Mouse (Mus musculus) heart, postnatal 36 days (tissue): ENCODE data around the gene Vmn2r95. TPM values are rescaled to one million over a fixed set of nuclear protein-coding genes. Genes with fewer than 3 reads are reported as not detected.
"Not testable (repeated sequence)": the region's sequence is repeated elsewhere in the genome, so short reads cannot be mapped to it uniquely, and the experiment has no call there.

ENCODE experiments used
- DNase-seq, 2 experiments: peaks; one replicate each; pipeline ENCODE4 v3.0.0; 2021 to 2022
- intact Hi-C: fragments of 180-260 bp; cut with DNase I; formaldehyde crosslinking; loops from one replicate; pipeline ENCODE4 v1.15.1; 2025
- total RNA-seq, 2 experiments: library from RNA; stranded (reverse); gene quantifications; 2 replicates each; pipeline ENCODE4 v1.2.3; 2021

The Vmn2r95 gene
- total RNA-seq: not detected

DNA sequence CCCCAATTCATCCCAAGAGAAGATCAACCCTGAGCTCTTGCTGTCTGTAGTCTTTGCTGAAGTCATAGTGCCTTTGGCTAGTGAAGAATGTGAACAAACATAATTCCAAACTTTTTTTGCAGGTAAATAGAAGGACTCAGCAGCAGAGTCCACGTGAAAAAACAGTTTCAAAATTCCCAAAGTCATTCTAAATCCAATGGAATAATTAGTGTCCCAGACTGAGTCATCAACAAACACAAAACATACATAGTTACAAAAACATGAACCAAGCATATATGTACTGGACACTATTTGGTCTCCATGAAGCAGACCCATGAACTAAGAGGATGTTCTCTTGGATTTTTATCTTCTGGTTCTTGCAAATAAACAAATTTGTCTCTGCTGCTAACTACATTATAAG is at the start of gene Vmn2r95:
Vmn2r95 (plus strand) TSS at position 301 of the 400 bp plus-strand sequence.
- DNase-seq: no peak
- intact Hi-C loops: no loop called here

DNA sequence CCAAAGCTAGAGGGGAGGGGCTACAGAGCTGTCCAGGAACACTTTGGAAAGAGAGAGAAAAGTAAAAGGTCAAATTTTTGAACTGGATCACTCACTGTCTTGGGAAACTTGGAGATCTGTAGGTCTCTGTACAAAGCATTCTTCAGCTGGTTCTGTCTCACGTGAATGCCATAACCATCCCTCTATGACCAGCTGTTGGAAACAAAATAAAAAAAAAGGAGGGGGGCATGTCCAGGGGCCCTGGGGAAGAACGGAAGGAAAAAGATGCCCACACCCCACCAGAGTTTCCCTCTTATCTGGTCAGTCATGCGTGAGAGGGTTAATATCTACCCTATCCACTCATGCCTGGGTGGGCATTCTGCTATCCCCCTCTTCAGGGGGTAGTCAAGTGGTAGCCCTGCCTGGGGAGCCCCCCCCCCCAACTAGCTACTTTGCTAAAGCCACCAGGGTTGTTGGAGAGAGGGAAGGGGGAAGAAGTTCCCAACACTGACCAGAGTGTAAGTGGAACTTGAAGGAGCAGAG is 31.8 kb downstream of the Vmn2r95 start:
- DNase-seq: no peak
- intact Hi-C loops: no loop called here

DNA sequence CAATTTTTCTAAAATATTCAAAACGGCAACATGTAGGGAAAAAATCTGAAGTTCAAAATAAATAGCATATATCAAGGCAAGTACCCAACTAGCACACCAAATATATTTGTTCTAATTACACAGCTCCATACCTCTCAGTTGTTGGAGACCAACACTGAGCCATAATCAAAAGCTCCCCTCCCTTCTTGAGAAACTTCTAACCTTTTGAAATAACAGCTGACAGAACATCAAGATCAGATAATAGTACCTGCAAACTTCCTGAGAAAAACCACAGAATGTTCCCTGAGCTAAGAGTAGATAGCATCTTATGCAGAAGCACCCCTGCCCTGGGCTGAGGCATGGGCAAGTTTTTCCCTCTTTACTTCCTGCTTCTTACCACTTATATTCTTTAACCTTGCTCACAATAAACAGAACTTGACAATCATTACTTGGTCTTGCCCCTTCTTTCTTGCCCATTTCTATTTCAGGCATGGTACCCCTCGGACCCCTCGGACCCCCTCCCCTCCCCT is 34.3 kb downstream of the Vmn2r95 start:
- intact Hi-C loops, DNase-seq: not testable (repeated sequence)

DNA sequence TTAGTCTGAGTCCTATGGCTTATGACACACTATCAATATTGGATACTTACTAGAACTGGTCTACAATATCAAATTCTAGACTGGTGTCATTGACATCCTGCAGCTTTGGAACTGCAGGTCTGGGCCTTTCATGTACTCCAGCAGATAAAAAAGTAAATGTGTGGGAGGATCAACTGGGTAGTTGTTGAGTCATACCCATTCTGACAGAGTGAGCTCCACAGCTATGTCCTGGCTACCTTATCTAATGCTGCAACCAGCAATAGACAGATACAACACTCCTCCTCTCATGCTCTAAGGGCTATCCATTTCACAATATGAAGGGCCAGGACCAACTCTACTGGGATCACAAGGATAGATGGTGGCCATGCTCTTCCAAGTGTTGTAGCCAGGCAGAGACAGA is 38.8 kb downstream of the Vmn2r95 start:
- no peak for DNase-seq
- intact Hi-C loops: no loop called here

DNA sequence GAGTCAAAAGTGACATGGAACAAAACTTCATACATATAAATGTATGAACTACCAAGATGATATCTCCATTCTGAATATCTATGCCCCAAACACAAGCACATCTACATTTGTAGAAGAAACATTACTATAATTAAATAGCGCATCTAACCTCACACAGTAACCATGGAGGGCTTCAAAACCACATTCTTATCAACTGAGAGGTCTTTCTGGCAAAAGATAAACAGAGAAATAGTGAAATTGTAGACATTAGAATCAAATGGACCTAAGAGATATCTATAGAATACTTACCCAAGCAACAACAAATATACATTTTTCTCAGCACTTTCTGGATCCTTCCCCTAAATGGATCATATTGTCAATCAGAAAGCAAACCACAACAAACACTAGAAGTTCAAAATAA is 56.0 kb downstream of the Vmn2r95 start:
- no peak for DNase-seq
- intact Hi-C loops: no loop called here

Other genes with a start within 250 kb of the Vmn2r95 start
- gene Vmn2r94, start 146.3 kb upstream of the Vmn2r95 start, total RNA-seq: not detected
- gene Vmn2r93, start 126.0 kb upstream of the Vmn2r95 start, total RNA-seq: not detected
- gene Vmn2r96, start 149.1 kb downstream of the Vmn2r95 start, total RNA-seq: not detected